Mouse (Mus musculus) heart, embryonic 13.5 days (tissue): ENCODE results near the gene Cdca4. TPM values are rescaled to one million over a fixed set of nuclear protein-coding genes. Genes with fewer than 3 reads are reported as not detected.

ENCODE experiments used
- ATAC-seq: fragments of 200-750 bp; cut with Nextera tagmentation; 2 replicates; pipeline ENCODE4 v1.8.0; 2017; ENCODE audit warnings: moderate TSS enrichment; ENCODE audit not compliant: insufficient number of reproducible peaks, low FRiP score, low TSS enrichment; ENCODE audit errors: extremely low read depth
- H3K27ac ChIP-seq: fragments of 300-500 bp; sonication (generic); replicated peaks from 2 replicates; pipeline ENCODE4 v1.5.1; 2015; ENCODE audit warnings: moderate library complexity, mild to moderate bottlenecking, inconsistent platforms
- H3K27me3 ChIP-seq: fragments of 300-500 bp; sonication (generic); replicated peaks from 2 replicates; pipeline ENCODE4 v1.6.1; 2015; ENCODE audit warnings: mild to moderate bottlenecking, inconsistent platforms
- H3K36me3 ChIP-seq: fragments of 300-500 bp; sonication (generic); 2 replicates; pipeline ENCODE4 v1.6.1; 2015; ENCODE audit warnings: mild to moderate bottlenecking, inconsistent platforms
- H3K4me1 ChIP-seq: fragments of 300-500 bp; sonication (generic); 2 replicates; pipeline ENCODE4 v1.6.1; 2015; ENCODE audit warnings: inconsistent platforms
- H3K4me2 ChIP-seq: fragments of 300-500 bp; sonication (generic); 2 replicates; pipeline ENCODE4 v1.6.1; 2015; ENCODE audit warnings: inconsistent platforms, mild to moderate bottlenecking, moderate library complexity
- H3K4me3 ChIP-seq: fragments of 300-500 bp; sonication (generic); 2 replicates; pipeline ENCODE4 v1.5.1; 2015; ENCODE audit warnings: moderate library complexity, mild to moderate bottlenecking, inconsistent platforms
- H3K9ac ChIP-seq: fragments of 300-500 bp; sonication (generic); 2 replicates; pipeline ENCODE4 v1.6.1; 2015; ENCODE audit warnings: inconsistent platforms, mild to moderate bottlenecking, moderate library complexity
- H3K9me3 ChIP-seq: fragments of 300-500 bp; sonication (generic); 2 replicates; pipeline ENCODE4 v1.6.1; 2016; ENCODE audit warnings: inconsistent platforms
- WGBS: fragments of 180-500 bp; shearing (Covaris S2); methylation state at CpG from one replicate; pipeline ENCODE4 v1.1.7; 2015; ENCODE audit warnings: mixed read lengths; 5-methylcytosine and 5-hydroxymethylcytosine counted together
- polyA plus RNA-seq: library from polyadenylated mRNA; unstranded; fragments of >200 nt; fragmentation: Nextera tagmentation; extraction: Ambion mirVana; gene quantifications from 2 replicates; pipeline ENCODE4 v1.2.1, GENCODE M21; 2015

Cdca4 gene
- polyA plus RNA-seq, 1 experiment from 2014 or later = 49.1 TPM

GRCm38 (mm10) chr12:112808212-112808586 lies 21.0 kb downstream of the Cdca4 start:
- 72% methylated on average over 5 of the region's 5 CpGs for WGBS
- Histone ChIP-seq H3K4me2 (peak overlapping the region; percentile 86), H3K4me1 (peaks cover 54% of the 10 kb centered on the region), H3K9me3 (no peaks in the 10 kb centered on the region), H3K4me3 (peak overlapping the region; percentile 65), H3K36me3 (peaks cover 3% of the 10 kb centered on the region; the same call in 1 of the 2 replicates), H3K27ac (0 out of 2 replicates have a peak overlapping the region, but pooled peaks have one; percentile 32), H3K9ac (peak overlapping the region; percentile 69), H3K27me3 (peaks cover 47% of the 10 kb centered on the region)
- ATAC-seq = no peak

GRCm38 (mm10) chr12:112807796-112808195 lies 21.4 kb downstream of the Cdca4 start:
- Histone ChIP-seq H3K36me3 (0 out of 2 replicates have a peak, but pooled peaks cover 1% of the 10 kb centered on the region), H3K9ac (no peak overlapping the region), H3K4me2 (no peak overlapping the region), H3K4me1 (peaks cover 53% of the 10 kb centered on the region), H3K27me3 (peaks cover 51% of the 10 kb centered on the region), H3K27ac (no peak overlapping the region), H3K9me3 (no peaks in the 10 kb centered on the region), H3K4me3 (no peak overlapping the region)
- 79% methylated on average over 4 of the region's 4 CpGs for WGBS
- no peak for ATAC-seq

- Histone ChIP-seq H3K27ac (no peak overlapping the region), H3K9ac (no peak overlapping the region), H3K4me3 (no peak overlapping the region), H3K4me1 (peaks cover 48% of the 10 kb centered on the region), H3K4me2 (no peak overlapping the region), H3K36me3 (no peaks in the 10 kb centered on the region), H3K27me3 (peaks cover 67% of the 10 kb centered on the region), H3K9me3 (no peaks in the 10 kb centered on the region)
- WGBS = 48% methylated on average over 6 of the region's 6 CpGs
- no peak for ATAC-seq
Measured at GRCm38 (mm10) chr12:112806044-112806443, 23.2 kb downstream of the Cdca4 start.

GRCm38 (mm10) chr12:112804046-112804445 lies 25.2 kb downstream of the Cdca4 start:
- Histone ChIP-seq H3K9ac (peak overlapping the region; percentile 38; the same call in 1 of the 2 replicates), H3K4me3 (no peak overlapping the region), H3K27ac (no peak overlapping the region), H3K4me2 (no peak overlapping the region), H3K4me1 (peaks cover 34% of the 10 kb centered on the region), H3K9me3 (no peaks in the 10 kb centered on the region), H3K27me3 (peaks cover 71% of the 10 kb centered on the region), H3K36me3 (no peaks in the 10 kb centered on the region)
- 35% methylated on average over 13 of the region's 13 CpGs for WGBS
- no peak for ATAC-seq

DNA sequence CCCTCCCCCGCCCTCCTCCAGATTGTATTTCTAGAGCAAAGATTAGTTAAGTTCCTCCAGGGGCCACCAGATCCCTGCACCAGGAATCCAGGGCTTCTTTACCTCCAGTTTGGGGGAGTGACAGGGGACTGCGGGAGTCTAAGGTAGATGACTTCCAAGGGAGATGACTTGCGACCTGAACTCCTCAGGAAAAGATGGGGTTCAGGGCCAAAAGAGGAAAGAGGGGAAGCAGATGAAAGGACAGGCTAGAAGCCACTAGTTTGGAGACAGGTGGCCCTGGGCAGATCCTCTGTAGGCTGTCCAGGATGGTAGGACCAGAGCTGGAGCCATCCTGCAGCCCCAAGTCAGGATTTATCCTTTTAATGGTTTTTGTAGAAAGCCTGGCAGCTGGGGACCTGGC lies 26.3 kb downstream of the Cdca4 start:
- H3K36me3 ChIP-seq = no peaks in the 10 kb centered on the region
- no peak overlapping the region for H3K9ac ChIP-seq
- H3K27ac ChIP-seq = no peak overlapping the region
- H3K27me3 ChIP-seq = peaks cover 74% of the 10 kb centered on the region
- peaks cover 34% of the 10 kb centered on the region for H3K4me1 ChIP-seq
- no peaks in the 10 kb centered on the region for H3K9me3 ChIP-seq
- WGBS = 12% methylated on average over 3 of the region's 3 CpGs
- peak overlapping the region; percentile 100 for H3K4me2 ChIP-seq
- ATAC-seq = no peak
- no peak overlapping the region; the same call in 1 of the 2 replicates for H3K4me3 ChIP-seq

DNA sequence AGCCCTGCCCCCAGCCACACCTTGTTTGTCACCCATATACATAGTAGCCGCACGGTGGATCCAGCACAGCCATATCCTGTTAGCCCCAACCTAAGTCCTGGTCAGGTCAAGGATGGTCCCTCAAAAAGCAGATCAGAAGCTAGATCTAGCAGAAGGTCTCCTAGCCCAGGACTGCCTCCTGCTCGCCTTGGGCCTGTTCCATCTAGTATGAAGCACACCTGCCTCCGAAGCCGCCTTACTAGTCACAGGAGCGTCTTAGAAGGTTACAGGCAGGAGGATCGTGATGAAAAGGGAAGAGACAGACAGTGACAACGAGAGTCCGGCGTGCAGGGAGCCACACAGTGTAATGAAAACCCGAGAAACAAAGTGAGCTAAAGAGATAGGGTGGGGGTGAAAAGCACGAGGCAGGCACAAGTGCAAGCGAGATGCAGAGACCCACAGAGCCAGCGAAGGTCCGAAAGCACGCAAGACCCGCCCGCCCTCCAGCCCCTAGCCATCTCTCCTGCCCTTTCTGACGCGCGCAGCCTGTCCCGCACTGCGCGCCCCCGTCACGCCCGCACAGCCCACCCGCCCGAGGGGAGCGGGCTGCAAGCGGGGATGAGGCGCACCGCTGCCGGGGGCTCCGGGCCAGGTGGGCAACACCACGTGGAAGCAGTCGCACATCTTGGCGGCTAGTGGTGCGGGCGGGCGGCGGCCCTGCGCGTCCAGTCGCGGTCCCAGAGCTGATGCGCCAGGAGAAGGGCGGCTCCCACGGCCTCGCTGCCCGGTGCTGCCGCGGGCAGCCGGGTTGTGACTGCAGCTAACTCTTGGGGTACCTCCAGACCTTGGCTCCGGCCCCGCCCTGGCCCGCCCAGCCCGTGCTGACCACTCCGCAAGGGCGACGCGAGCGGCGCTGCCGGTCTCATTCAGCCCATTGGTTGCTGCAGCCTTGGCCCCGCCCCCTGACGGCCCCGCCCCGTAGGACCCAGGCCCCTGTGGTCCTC lies 27.1 kb downstream of the Cdca4 start, which contains the start of gene Ahnak2:
Gene Ahnak2 (minus strand): TSS at position 794 of the 983 bp plus-strand sequence.
- 5% methylated on average over 54 of the region's 69 CpGs for WGBS
- H3K9me3 ChIP-seq = no peaks in the 10 kb centered on the region
- no peak within 1 kb of the TSS for H3K27ac ChIP-seq
- ATAC-seq = no peak
- peaks cover 41% of the 10 kb centered on the region for H3K4me1 ChIP-seq
- H3K9ac ChIP-seq = peak within 1 kb of the TSS; percentile 82
- H3K4me2 ChIP-seq = peak within 1 kb of the TSS; percentile 100
- H3K27me3 ChIP-seq = peaks cover 74% of the 10 kb centered on the region
- H3K4me3 ChIP-seq = peak within 1 kb of the TSS; percentile 66
- H3K36me3 ChIP-seq = no peaks in the 10 kb centered on the region

DNA sequence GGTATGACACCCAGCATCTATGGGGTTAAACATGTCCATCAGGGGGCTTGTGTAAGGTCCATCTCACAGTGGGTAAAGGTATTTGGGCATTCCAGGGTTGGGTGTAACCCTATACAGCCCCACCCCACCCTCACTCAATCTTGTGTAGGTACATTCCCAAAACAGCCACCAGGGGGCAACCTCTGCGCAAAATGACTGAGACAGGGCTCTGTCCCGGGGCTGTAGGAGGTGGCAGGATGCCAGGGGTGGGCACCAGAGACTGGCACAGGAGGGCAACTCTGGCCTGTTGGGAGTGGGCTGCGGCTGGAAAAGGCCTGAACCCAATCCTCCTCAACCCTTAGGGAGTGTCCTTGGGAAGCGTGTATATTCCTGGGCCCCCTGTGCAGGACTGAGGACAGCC lies 28.7 kb downstream of the Cdca4 start:
- no peak for ATAC-seq
- peaks cover 58% of the 10 kb centered on the region for H3K4me1 ChIP-seq

GRCm38 (mm10) chr12:112799237-112799970 lies 29.8 kb downstream of the Cdca4 start:
- Histone ChIP-seq H3K4me1 (peaks cover 69% of the 10 kb centered on the region), H3K27ac (no peak overlapping the region), H3K4me3 (no peak overlapping the region), H3K36me3 (no peaks in the 10 kb centered on the region), H3K4me2 (no peak overlapping the region), H3K9ac (no peak overlapping the region), H3K9me3 (no peaks in the 10 kb centered on the region), H3K27me3 (peaks cover 61% of the 10 kb centered on the region)
- 72% methylated on average over 10 of the region's 10 CpGs for WGBS
- ATAC-seq = no peak

More for the DNA sequence above, 28.7 kb downstream of the Cdca4 start:
- Histone ChIP-seq H3K36me3 (no peaks in the 10 kb centered on the region), H3K27ac (no peak overlapping the region), H3K4me3 (no peak overlapping the region), H3K4me2 (no peak overlapping the region), H3K9ac (no peak overlapping the region), H3K27me3 (peaks cover 68% of the 10 kb centered on the region), H3K9me3 (no peaks in the 10 kb centered on the region)
- WGBS = 10% methylated on average over 4 of the region's 4 CpGs

- H3K4me2 ChIP-seq = no peak overlapping the region
- no peaks in the 10 kb centered on the region for H3K36me3 ChIP-seq
- H3K27ac ChIP-seq = no peak overlapping the region
- ATAC-seq = no peak
- no peaks in the 10 kb centered on the region for H3K9me3 ChIP-seq
- peaks cover 69% of the 10 kb centered on the region for H3K4me1 ChIP-seq
- H3K4me3 ChIP-seq = no peak overlapping the region
- H3K27me3 ChIP-seq = peaks cover 54% of the 10 kb centered on the region
- WGBS = 66% methylated on average over 5 of the region's 5 CpGs
- H3K9ac ChIP-seq = no peak overlapping the region
Measured at GRCm38 (mm10) chr12:112798716-112799115, 30.5 kb downstream of the Cdca4 start.

- Histone ChIP-seq H3K27ac (no peak overlapping the region), H3K4me2 (no peak overlapping the region), H3K4me3 (no peak overlapping the region), H3K27me3 (peaks cover 50% of the 10 kb centered on the region), H3K9me3 (no peaks in the 10 kb centered on the region), H3K36me3 (no peaks in the 10 kb centered on the region), H3K9ac (no peak overlapping the region), H3K4me1 (peaks cover 69% of the 10 kb centered on the region)
- 28% methylated on average over 5 of the region's 5 CpGs for whole genome bisulfite sequencing
- no peak for ATAC-seq
Measured at GRCm38 (mm10) chr12:112798332-112798681, 30.9 kb downstream of the Cdca4 start.

- WGBS = 46% methylated on average over 15 of the region's 15 CpGs
- Histone ChIP-seq H3K4me1 (peaks cover 74% of the 10 kb centered on the region), H3K27ac (no peak overlapping the region), H3K4me2 (no peak overlapping the region), H3K9me3 (no peaks in the 10 kb centered on the region), H3K4me3 (no peak overlapping the region), H3K36me3 (no peaks in the 10 kb centered on the region), H3K9ac (no peak overlapping the region; the same call in 1 of the 2 replicates), H3K27me3 (peaks cover 45% of the 10 kb centered on the region)
- ATAC-seq = no peak
Measured at GRCm38 (mm10) chr12:112797672-112798331, 31.4 kb downstream of the Cdca4 start.
